Mouse (Mus musculus): ENCODE data around the gene 4930415O20Rik.

Gene 4930415O20Rik

DNA sequence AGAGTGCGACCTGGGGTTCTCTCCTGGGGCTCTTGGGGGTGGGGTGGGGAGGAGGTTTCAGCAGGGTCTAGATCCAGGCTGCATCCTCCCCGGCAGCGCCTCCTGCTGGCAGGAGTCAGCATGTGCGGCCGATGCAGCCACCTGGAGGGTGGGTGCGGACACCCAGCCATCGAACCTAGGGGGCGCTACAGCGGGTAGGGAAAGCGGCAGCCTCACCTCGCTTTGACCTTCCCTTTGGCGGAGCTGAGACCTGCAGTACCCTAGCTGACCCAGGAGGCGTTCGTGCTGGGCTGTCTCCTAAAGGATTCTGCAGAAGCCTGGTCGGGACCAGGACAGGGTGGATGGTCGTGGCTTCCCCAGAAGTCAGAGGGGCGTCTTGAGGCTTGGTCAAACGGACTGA, 60.7 kb downstream of the 4930415O20Rik start:
- DNase-seq (ENCODE audit: low spot score): peak; percentile 48

DNA sequence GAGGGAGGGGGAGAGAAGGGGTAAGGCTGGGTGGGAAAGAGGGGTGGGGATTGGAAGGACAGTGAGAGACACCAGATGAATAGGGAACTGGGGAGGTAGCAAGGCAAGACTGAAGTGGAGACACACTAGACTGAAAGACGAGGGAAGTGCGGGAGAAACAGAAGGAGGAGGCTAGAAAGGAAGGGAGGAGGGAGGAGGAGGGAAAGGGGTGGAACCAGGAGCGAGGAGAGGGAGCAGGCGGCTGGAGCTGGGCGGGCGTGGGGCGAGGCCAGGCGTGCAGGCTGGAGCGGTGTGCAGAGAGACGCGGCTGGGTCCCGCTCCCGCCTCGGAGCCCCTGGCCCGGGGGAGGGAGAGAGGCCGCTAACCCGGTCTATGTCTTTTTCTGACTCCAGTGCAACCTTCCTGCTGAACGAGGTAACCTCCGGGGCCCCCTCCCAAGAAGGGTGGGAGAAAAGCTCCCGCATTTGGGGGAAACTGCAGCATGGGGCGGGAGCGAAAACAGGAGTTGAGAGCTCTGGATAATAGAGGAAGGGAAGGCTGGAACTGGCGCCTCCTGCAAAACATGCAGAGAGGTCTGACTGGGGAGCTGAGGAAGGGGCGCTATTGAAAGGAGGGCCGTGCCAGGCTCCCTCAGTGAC, 61.4 kb downstream of the 4930415O20Rik start:
- DNase-seq (ENCODE audit: low spot score): peak; percentile 64

DNA sequence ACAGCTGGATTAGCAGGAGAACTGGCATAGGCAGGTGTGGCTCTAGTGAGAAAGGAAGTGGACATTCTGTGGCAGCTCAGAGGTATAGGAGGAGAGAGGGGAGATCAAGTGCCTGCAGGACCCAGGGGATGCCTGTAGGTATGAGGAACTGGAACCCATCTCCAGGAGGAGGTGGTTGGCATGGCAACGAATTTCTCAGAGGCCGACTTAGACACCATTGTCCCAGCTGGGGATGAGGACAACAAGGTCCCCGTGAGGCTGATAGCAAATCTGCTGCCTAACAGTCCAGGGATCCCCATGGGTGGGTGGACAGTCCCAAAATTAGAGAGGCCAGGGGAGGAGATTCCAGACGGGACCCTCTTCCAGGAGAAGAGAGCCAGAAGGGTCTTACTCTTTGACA, 62.1 kb downstream of the 4930415O20Rik start:
- no peak for DNase-seq (ENCODE audit: low spot score)

DNA sequence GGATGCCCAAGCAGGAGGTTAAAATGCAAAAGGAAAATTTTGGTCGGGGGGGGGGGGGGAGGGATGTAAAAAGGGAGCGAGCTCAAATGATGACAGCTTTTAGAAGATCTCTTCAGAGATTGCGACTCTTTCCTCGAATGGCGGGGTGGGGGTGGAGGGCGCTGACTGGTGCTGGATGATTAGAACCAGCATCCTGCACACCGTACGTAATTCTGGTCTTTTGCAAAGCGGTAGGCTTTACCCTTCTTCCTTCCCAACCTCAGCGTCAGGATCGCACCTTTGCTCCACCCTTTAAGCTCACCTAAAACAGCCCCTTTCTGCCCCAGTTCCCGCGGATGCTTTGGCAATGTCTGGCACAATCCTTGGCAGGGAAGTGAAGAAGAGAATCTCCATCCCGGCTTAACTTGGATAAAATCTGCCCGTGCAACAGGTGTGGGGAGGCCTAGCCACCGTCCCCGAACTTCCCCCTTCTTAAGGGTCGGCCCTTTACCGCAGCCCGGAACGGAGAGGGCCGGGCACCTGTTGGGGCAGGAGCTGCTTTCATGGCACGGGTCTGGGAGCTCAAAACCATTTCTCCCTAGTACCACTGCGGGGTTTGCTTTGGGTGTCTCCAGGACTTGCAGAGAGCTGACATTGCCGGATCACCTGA, 63.1 kb downstream of the 4930415O20Rik start:
- DNase-seq (ENCODE audit: low spot score): no peak

DNA sequence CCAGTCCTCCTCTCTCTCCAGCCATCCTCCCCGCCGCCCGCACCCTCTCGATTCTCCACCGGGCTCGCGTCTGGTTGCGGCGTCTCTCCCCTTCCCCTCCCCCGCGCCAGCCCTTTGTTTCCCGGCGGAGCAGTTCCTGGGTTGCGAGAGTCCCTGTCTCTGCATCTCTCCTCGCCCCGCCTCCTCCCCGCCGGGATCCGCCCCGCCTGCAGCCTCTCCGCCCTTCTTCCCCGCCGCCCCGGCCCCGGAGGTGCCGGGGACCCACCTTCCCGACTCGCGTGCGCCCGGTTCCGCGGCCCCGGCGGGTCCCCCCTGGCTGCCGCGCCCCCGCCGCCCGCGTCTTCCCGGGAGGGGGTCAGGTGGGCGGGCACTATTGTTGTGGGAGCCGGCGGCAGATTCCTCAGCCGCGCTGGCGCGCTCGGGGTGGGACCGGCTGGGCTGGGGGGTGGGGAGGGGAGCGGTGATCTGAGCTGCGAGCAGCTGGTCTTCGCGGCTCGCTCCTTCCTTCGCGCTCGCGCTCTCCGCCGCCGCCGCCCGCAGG, 63.8 kb downstream of the 4930415O20Rik start:
- DNase-seq (ENCODE audit: low spot score): peak; percentile 72

DNA sequence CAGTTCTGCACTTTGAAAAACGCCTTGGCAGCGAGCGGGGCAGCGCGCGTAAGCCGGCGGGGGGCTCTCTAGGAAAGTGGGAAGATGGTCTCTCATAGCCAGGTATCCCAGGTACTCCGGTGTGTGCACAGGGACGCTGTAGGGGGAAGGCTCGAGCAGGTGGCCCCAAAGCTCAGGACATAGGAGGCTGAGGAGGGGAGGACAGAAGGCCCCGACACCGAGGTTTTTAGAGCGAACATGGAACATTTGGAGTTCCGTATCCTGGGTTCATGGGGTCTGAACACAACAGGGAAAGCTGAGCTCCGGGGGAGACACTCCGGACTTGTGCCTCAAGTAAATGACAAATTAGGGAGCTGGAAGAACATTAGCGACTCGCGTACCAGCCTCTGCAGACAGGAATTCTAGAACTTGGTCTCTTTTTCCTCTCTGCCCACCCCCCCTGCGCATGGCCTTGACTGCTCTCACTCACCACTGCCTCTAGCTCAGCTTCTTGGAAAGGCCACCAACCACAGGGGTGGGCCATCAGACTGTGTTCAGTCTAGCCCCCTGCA, 64.6 kb downstream of the 4930415O20Rik start:
- DNase-seq (ENCODE audit: low spot score): no peak

DNA sequence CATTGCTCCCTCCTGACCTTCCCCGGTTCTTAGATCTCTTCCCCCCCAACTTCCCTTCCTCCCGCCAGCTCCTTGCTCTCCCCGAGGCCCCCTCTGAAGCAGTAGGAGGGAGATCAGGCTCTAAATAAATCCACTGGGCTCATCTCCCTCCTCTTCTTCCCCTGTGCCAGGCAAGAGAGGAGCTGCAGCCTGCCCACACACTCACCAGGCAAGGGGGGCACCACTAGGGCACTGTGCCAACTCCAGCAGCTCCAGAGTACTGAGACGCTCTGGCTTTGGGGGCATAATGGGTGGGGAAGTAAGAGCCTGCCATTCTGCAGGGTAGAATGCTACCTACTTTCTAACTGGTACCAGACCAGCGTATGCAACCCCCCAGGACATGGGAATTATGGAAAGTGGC, 65.7 kb downstream of the 4930415O20Rik start:
- DNase-seq (ENCODE audit: low spot score): no peak

DNA sequence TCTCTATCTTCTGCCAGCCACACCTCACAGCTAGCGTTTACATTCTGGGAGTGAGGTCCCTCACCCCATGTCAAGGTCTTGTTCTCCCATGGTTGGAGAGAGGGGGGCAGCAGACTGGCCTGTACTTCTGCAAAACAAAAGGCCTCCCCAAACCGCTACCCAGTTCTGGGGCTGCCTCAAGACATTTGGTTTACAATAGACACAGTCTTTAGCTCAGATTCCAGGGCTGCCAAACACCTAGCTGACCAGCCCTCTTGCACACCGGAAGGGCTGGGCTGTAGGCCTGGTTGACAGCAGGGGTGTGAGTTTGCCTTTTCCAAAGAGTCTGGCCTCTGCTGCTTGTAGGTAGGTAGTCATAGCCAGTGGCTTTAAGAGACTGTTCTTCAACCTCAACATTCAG, 66.4 kb downstream of the 4930415O20Rik start:
- DNase-seq (ENCODE audit: low spot score): no peak

Data from lung, postnatal 25 days (tissue).